Mouse (Mus musculus): ENCODE results near the gene Als2.

DNA sequence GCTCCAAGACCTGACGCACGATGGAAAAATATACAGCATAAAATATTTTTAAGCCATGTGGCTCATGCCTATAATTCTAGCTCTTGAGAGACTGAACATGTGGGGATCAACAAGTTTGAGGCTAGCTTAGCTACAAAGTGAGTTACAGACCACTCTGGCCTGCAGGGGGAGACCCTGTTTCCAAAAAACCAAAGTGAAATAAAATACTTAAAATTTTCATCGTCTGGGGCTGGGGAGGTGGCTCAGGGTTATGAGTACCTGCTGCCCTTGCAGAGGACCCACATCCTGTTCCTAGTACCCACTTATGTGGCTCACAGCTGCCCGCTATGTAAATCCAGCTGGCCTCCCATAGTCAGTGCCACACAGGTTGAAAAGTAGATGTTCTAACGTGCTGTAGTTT lies 86.5 kb downstream of the Als2 start:
- TF ChIP-seq CTCF (IDR thresholded peaks at IDR 0.05) (no peak), EP300 (IDR thresholded peaks at IDR 0.05) (no peak)

Data from lung, postnatal 0 days (tissue).